Mouse (Mus musculus) gonadal fat pad, adult 2 months (tissue): ENCODE data around the gene Cd101. TPM values are rescaled to one million over a fixed set of nuclear protein-coding genes. Genes with fewer than 3 reads are reported as not detected.

Experiments
- polyA plus RNA-seq: library from polyadenylated mRNA; depleted of rRNA; stranded (reverse); fragments of >200 nt; gene quantifications from 2 replicates; pipeline ENCODE4 v1.2.3, GENCODE M21; 2012; rRNA removed

The Cd101 gene
- polyA plus RNA-seq, 1 experiment, result 0.08 TPM

Other genes starting within 250 kb of the Cd101 start
- gene Vtcn1, start 204.1 kb downstream of the Cd101 start, polyA plus RNA-seq, result 1.1 and 1.2 TPM in 2 replicates
- 4.4 and 4.8 TPM in 2 replicates for gene Trim45, start 107.4 kb downstream of the Cd101 start, polyA plus RNA-seq
- 3.6 and 3.8 TPM in 2 replicates for gene Ttf2, start 59.9 kb downstream of the Cd101 start, polyA plus RNA-seq
- gene Ptgfrn, start 80.7 kb upstream of the Cd101 start, polyA plus RNA-seq, result 16.0 and 20.9 TPM in 2 replicates